Mouse (Mus musculus) limb, embryonic 10.5 days (tissue): Measurements from ENCODE around the gene Bcat1. TPM values are rescaled to one million over a fixed set of nuclear protein-coding genes. Genes with fewer than 3 reads are reported as not detected.

Experiments used
- DNase-seq: peaks from one replicate; pipeline ENCODE4 v3.0.0-alpha.2; 2017; ENCODE audit warnings: low spot score
- H3K27ac ChIP-seq: fragments of 300-500 bp; sonication (generic); 2 replicates; pipeline ENCODE4 v1.5.1; 2016; ENCODE audit warnings: mild to moderate bottlenecking
- H3K27me3 ChIP-seq: fragments of 300-500 bp; sonication (generic); 2 replicates; pipeline ENCODE4 v1.6.1; 2016; ENCODE audit warnings: low read depth, mild to moderate bottlenecking; ENCODE audit not compliant: poor library complexity, severe bottlenecking
- H3K36me3 ChIP-seq: fragments of 300-500 bp; sonication (generic); 2 replicates; pipeline ENCODE4 v1.6.1; 2016; ENCODE audit warnings: mild to moderate bottlenecking, moderate library complexity
- H3K4me1 ChIP-seq: fragments of 300-500 bp; sonication (generic); 2 replicates; pipeline ENCODE4 v1.6.1; 2016
- H3K4me3 ChIP-seq: fragments of 300-500 bp; sonication (generic); 2 replicates; pipeline ENCODE4 v1.5.1; 2016; ENCODE audit warnings: mild to moderate bottlenecking, moderate library complexity
- H3K9me3 ChIP-seq: fragments of 300-500 bp; sonication (generic); replicated peaks from 2 replicates; pipeline ENCODE4 v1.6.1; 2016; ENCODE audit warnings: mild to moderate bottlenecking
- WGBS: fragments of 180-500 bp; shearing (Covaris S2); methylation state at CpG from one replicate; pipeline ENCODE4 v1.1.7; 2016; 5-methylcytosine and 5-hydroxymethylcytosine counted together
- polyA plus RNA-seq: library from polyadenylated mRNA; unstranded; fragments of >200 nt; fragmentation: Nextera tagmentation; extraction: Ambion mirVana; gene quantifications from 2 replicates; pipeline ENCODE4 v1.2.1, GENCODE M21; 2016

Bcat1 gene
- polyA plus RNA-seq, 1 experiment from 2014 or later = 66.0 TPM

- Histone ChIP-seq H3K27me3 (no peaks in the 10 kb centered on the region), H3K27ac (no peak overlapping the region), H3K9me3 (no peaks in the 10 kb centered on the region), H3K4me3 (no peak overlapping the region), H3K4me1 (peaks cover 16% of the 10 kb centered on the region), H3K36me3 (peaks cover 19% of the 10 kb centered on the region)
- no peak for DNase-seq
- 70% methylated on average over 7 of the region's 7 CpGs for WGBS
These were observed 35.3 kb downstream of the Bcat1 start for GRCm38 (mm10) chr6:145040732-145041131.

- H3K4me3 ChIP-seq = no peak overlapping the region
- 78% methylated on average over 1 of the region's 1 CpGs for whole genome bisulfite sequencing
- no peaks in the 10 kb centered on the region for H3K27me3 ChIP-seq
- no peaks in the 10 kb centered on the region for H3K9me3 ChIP-seq
- peaks cover 31% of the 10 kb centered on the region for H3K36me3 ChIP-seq
- peaks cover 14% of the 10 kb centered on the region for H3K4me1 ChIP-seq
- H3K27ac ChIP-seq = no peak overlapping the region
- DNase-seq = no peak
These were observed 38.4 kb downstream of the Bcat1 start for GRCm38 (mm10) chr6:145037626-145038025.

- no peak for DNase-seq
- 93% methylated on average over 9 of the region's 9 CpGs for WGBS
- Histone ChIP-seq H3K4me3 (no peak overlapping the region), H3K27me3 (no peaks in the 10 kb centered on the region), H3K9me3 (no peaks in the 10 kb centered on the region), H3K4me1 (no peaks in the 10 kb centered on the region; the same call in 1 of the 2 replicates), H3K36me3 (peaks cover 46% of the 10 kb centered on the region), H3K27ac (no peak overlapping the region)
These were observed 40.6 kb downstream of the Bcat1 start for GRCm38 (mm10) chr6:145035412-145035811.

GRCm38 (mm10) chr6:145030587-145030986 lies 45.4 kb downstream of the Bcat1 start:
- WGBS = 90% methylated on average over 9 of the region's 9 CpGs
- H3K27me3 ChIP-seq = no peaks in the 10 kb centered on the region
- H3K36me3 ChIP-seq = peaks cover 55% of the 10 kb centered on the region
- no peak overlapping the region for H3K27ac ChIP-seq
- no peaks in the 10 kb centered on the region for H3K9me3 ChIP-seq
- no peaks in the 10 kb centered on the region; the same call in 1 of the 2 replicates for H3K4me1 ChIP-seq
- DNase-seq = no peak
- no peak overlapping the region for H3K4me3 ChIP-seq

GRCm38 (mm10) chr6:145023990-145024389 lies 52.0 kb downstream of the Bcat1 start:
- DNase-seq = no peak
- Histone ChIP-seq H3K36me3 (peaks cover 52% of the 10 kb centered on the region), H3K9me3 (0 out of 2 replicates have a peak, but pooled peaks cover 2% of the 10 kb centered on the region), H3K4me1 (peaks cover 4% of the 10 kb centered on the region; the same call in 1 of the 2 replicates), H3K4me3 (no peak overlapping the region), H3K27ac (no peak overlapping the region), H3K27me3 (no peaks in the 10 kb centered on the region)
- 92% methylated on average over 8 of the region's 8 CpGs for WGBS

- H3K4me3 ChIP-seq = no peak overlapping the region
- H3K36me3 ChIP-seq = peaks cover 59% of the 10 kb centered on the region
- peaks cover 4% of the 10 kb centered on the region; the same call in 1 of the 2 replicates for H3K4me1 ChIP-seq
- WGBS = 88% methylated on average over 14 of the region's 14 CpGs
- H3K9me3 ChIP-seq = 0 out of 2 replicates have a peak, but pooled peaks cover 2% of the 10 kb centered on the region
- H3K27ac ChIP-seq = no peak overlapping the region
- DNase-seq = peak; percentile 70
- H3K27me3 ChIP-seq = no peaks in the 10 kb centered on the region
These were observed 52.8 kb downstream of the Bcat1 start for GRCm38 (mm10) chr6:145022966-145023725.

- H3K9me3 ChIP-seq = 0 out of 2 replicates have a peak, but pooled peaks cover 2% of the 10 kb centered on the region
- H3K4me3 ChIP-seq = no peak overlapping the region
- H3K4me1 ChIP-seq = peaks cover 4% of the 10 kb centered on the region; the same call in 1 of the 2 replicates
- 53% methylated on average over 5 of the region's 5 CpGs for WGBS
- peaks cover 65% of the 10 kb centered on the region for H3K36me3 ChIP-seq
- no peak for DNase-seq
- no peak overlapping the region for H3K27ac ChIP-seq
- H3K27me3 ChIP-seq = no peaks in the 10 kb centered on the region
These were observed 53.6 kb downstream of the Bcat1 start for GRCm38 (mm10) chr6:145022349-145022748.

- H3K27me3 ChIP-seq = no peaks in the 10 kb centered on the region
- 0 out of 2 replicates have a peak, but pooled peaks cover 2% of the 10 kb centered on the region for H3K9me3 ChIP-seq
- peaks cover 4% of the 10 kb centered on the region; the same call in 1 of the 2 replicates for H3K4me1 ChIP-seq
- H3K36me3 ChIP-seq = peaks cover 74% of the 10 kb centered on the region
- H3K4me3 ChIP-seq = no peak overlapping the region
- H3K27ac ChIP-seq = no peak overlapping the region
- 75% methylated on average over 4 of the region's 4 CpGs for WGBS
- DNase-seq = no peak
These were observed 55.4 kb downstream of the Bcat1 start for GRCm38 (mm10) chr6:145020553-145020952.

GRCm38 (mm10) chr6:145018295-145018694 lies 57.7 kb downstream of the Bcat1 start:
- no peak overlapping the region for H3K4me3 ChIP-seq
- DNase-seq = no peak
- 95% methylated on average over 5 of the region's 5 CpGs for WGBS
- no peaks in the 10 kb centered on the region for H3K27me3 ChIP-seq
- H3K9me3 ChIP-seq = 0 out of 2 replicates have a peak, but pooled peaks cover under 1% of the 10 kb centered on the region
- H3K27ac ChIP-seq = no peak overlapping the region
- peaks cover 72% of the 10 kb centered on the region for H3K36me3 ChIP-seq
- peaks cover 4% of the 10 kb centered on the region; the same call in 1 of the 2 replicates for H3K4me1 ChIP-seq

GRCm38 (mm10) chr6:145017508-145017907 lies 58.5 kb downstream of the Bcat1 start:
- WGBS = 88% methylated on average over 4 of the region's 4 CpGs
- H3K27ac ChIP-seq = no peak overlapping the region
- no peaks in the 10 kb centered on the region for H3K27me3 ChIP-seq
- peaks cover 4% of the 10 kb centered on the region; the same call in 1 of the 2 replicates for H3K4me1 ChIP-seq
- DNase-seq = no peak
- H3K4me3 ChIP-seq = no peak overlapping the region
- no peaks in the 10 kb centered on the region for H3K9me3 ChIP-seq
- H3K36me3 ChIP-seq = peaks cover 71% of the 10 kb centered on the region

GRCm38 (mm10) chr6:145016639-145017038 lies 59.3 kb downstream of the Bcat1 start:
- DNase-seq = no peak
- WGBS = 95% methylated on average over 16 of the region's 16 CpGs

GRCm38 (mm10) chr6:145014944-145015343 lies 61.0 kb downstream of the Bcat1 start:
- DNase-seq = no peak
- no peak overlapping the region for H3K27ac ChIP-seq
- peaks cover 67% of the 10 kb centered on the region for H3K36me3 ChIP-seq
- WGBS = 94% methylated on average over 2 of the region's 2 CpGs
- H3K4me1 ChIP-seq = no peaks in the 10 kb centered on the region
- no peak overlapping the region for H3K4me3 ChIP-seq
- no peaks in the 10 kb centered on the region for H3K9me3 ChIP-seq
- no peaks in the 10 kb centered on the region for H3K27me3 ChIP-seq

More at GRCm38 (mm10) chr6:145016639-145017038, 59.3 kb downstream of the Bcat1 start:
- Histone ChIP-seq H3K9me3 (no peaks in the 10 kb centered on the region), H3K36me3 (peaks cover 69% of the 10 kb centered on the region), H3K27me3 (no peaks in the 10 kb centered on the region), H3K4me3 (no peak overlapping the region), H3K27ac (no peak overlapping the region), H3K4me1 (peaks cover 4% of the 10 kb centered on the region; the same call in 1 of the 2 replicates)

GRCm38 (mm10) chr6:145012699-145013098 lies 63.3 kb downstream of the Bcat1 start:
- DNase-seq = no peak
- Histone ChIP-seq H3K27ac (no peak overlapping the region), H3K4me3 (no peak overlapping the region), H3K27me3 (no peaks in the 10 kb centered on the region), H3K36me3 (peaks cover 61% of the 10 kb centered on the region), H3K9me3 (no peaks in the 10 kb centered on the region), H3K4me1 (no peaks in the 10 kb centered on the region)
- 95% methylated on average over 8 of the region's 8 CpGs for WGBS
